Mouse (Mus musculus) neural tube, embryonic 12.5 days (tissue): ENCODE measurements around the gene Nf2. TPM values are rescaled to one million over a fixed set of nuclear protein-coding genes. Genes with fewer than 3 reads are reported as not detected.

Experiments used
- ATAC-seq: fragments of 200-750 bp; cut with Nextera tagmentation; 2 replicates; pipeline ENCODE4 v1.8.0; 2017; ENCODE audit warnings: low read depth, mild to moderate bottlenecking, moderate TSS enrichment, moderate library complexity; ENCODE audit not compliant: low FRiP score
- H3K27ac ChIP-seq: fragments of 300-500 bp; sonication (generic); 2 replicates; pipeline ENCODE4 v1.5.1; 2016
- H3K27me3 ChIP-seq: fragments of 300-500 bp; sonication (generic); replicated peaks from 2 replicates; pipeline ENCODE4 v1.6.1; 2016; ENCODE audit warnings: mild to moderate bottlenecking
- H3K36me3 ChIP-seq: fragments of 300-500 bp; sonication (generic); 2 replicates; pipeline ENCODE4 v1.6.1; 2016; ENCODE audit warnings: mild to moderate bottlenecking
- H3K4me1 ChIP-seq: fragments of 300-500 bp; sonication (generic); 2 replicates; pipeline ENCODE4 v1.6.1; 2016
- H3K4me2 ChIP-seq: fragments of 300-500 bp; sonication (generic); replicated peaks from 2 replicates; pipeline ENCODE4 v1.6.1; 2016; ENCODE audit warnings: mild to moderate bottlenecking
- H3K4me3 ChIP-seq: fragments of 300-500 bp; sonication (generic); 2 replicates; pipeline ENCODE4 v1.5.1; 2016
- H3K9ac ChIP-seq: fragments of 300-500 bp; sonication (generic); 2 replicates; pipeline ENCODE4 v1.6.1; 2016; ENCODE audit warnings: mild to moderate bottlenecking
- H3K9me3 ChIP-seq: fragments of 300-500 bp; sonication (generic); 2 replicates; pipeline ENCODE4 v1.6.1; 2016; ENCODE audit warnings: mild to moderate bottlenecking
- WGBS: fragments of 180-500 bp; shearing (Covaris S2); methylation state at CpG from one replicate; pipeline ENCODE4 v1.1.7; 2016; 5-methylcytosine and 5-hydroxymethylcytosine counted together
- polyA plus RNA-seq: library from polyadenylated mRNA; unstranded; fragments of >200 nt; fragmentation: Nextera tagmentation; extraction: Ambion mirVana; gene quantifications from 2 replicates; pipeline ENCODE4 v1.2.1, GENCODE M21; 2016

Nf2 gene
- polyA plus RNA-seq, 1 experiment from 2014 or later = 78.4 TPM

GRCm38 (mm10) chr11:4861816-4862604 is 12.7 kb upstream of the Nf2 start:
- Histone ChIP-seq H3K4me2 (no peak overlapping the region), H3K27me3 (no peaks in the 10 kb centered on the region), H3K27ac (no peak overlapping the region), H3K4me1 (no peaks in the 10 kb centered on the region), H3K36me3 (no peaks in the 10 kb centered on the region), H3K9me3 (no peaks in the 10 kb centered on the region), H3K9ac (no peak overlapping the region), H3K4me3 (no peak overlapping the region)
- 61% methylated on average over 11 of the region's 11 CpGs for WGBS
- ATAC-seq = no peak

DNA sequence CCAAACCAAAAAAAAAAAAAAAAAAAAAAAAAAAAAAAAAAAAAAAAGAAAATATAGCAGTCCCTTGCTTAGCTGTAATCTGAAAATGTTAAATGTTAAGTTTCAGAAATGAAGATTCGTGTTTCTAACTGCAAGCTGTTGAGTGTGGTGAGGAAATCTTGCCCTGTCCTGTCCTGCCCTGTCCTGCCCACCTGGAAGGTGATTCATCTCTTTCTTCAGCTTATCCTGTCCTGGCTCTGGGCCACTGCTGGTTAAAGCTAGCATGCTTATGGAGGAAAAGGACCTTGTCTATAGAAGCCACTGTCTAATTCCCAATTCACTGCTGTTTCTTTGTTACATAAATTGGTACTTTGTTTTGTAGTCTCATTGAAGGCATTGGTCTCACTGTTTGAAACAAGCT is 11.7 kb upstream of the Nf2 start:
- Histone ChIP-seq H3K27me3 (no peaks in the 10 kb centered on the region), H3K36me3 (no peaks in the 10 kb centered on the region), H3K4me3 (no peak overlapping the region), H3K9me3 (no peaks in the 10 kb centered on the region), H3K27ac (no peak overlapping the region), H3K9ac (no peak overlapping the region), H3K4me2 (no peak overlapping the region), H3K4me1 (no peaks in the 10 kb centered on the region)
- 63% methylated on average over 1 of the region's 1 CpGs for WGBS
- no peak for ATAC-seq

- Histone ChIP-seq H3K27ac (no peak overlapping the region), H3K4me2 (no peak overlapping the region), H3K4me3 (no peak overlapping the region), H3K9ac (no peak overlapping the region), H3K4me1 (no peaks in the 10 kb centered on the region), H3K9me3 (no peaks in the 10 kb centered on the region), H3K36me3 (no peaks in the 10 kb centered on the region), H3K27me3 (no peaks in the 10 kb centered on the region)
- ATAC-seq = no peak
- WGBS = 66% methylated on average over 2 of the region's 2 CpGs
Measured at GRCm38 (mm10) chr11:4858416-4858815, 9.1 kb upstream of the Nf2 start.

GRCm38 (mm10) chr11:4854181-4854580 is 4.8 kb upstream of the Nf2 start:
- Histone ChIP-seq H3K4me1 (no peaks in the 10 kb centered on the region), H3K4me3 (no peak overlapping the region), H3K9ac (no peak overlapping the region), H3K9me3 (no peaks in the 10 kb centered on the region), H3K36me3 (no peaks in the 10 kb centered on the region), H3K4me2 (no peak overlapping the region), H3K27ac (no peak overlapping the region), H3K27me3 (no peaks in the 10 kb centered on the region)
- 86% methylated on average over 5 of the region's 5 CpGs for WGBS
- ATAC-seq = no peak

DNA sequence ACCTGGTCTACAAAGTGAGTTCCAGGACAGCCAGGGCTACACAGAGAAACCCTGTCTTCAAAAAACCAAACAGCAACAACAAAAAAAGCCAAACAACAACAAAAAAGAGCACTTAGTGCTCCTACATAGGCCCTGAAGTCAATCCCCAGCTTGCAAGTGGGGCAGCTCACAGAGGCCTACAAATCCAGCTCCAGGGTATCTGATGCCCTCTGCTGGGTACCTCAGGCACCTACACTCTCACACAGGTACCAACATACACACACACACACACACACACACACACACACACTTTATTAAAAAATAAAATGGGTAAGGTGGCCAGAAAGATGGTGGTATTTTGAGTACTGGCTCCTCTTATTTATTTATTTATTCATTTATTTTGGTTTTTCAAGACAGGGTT is 3.7 kb upstream of the Nf2 start:
- Histone ChIP-seq H3K4me1 (peaks cover 2% of the 10 kb centered on the region), H3K36me3 (no peaks in the 10 kb centered on the region), H3K27ac (no peak overlapping the region), H3K4me3 (no peak overlapping the region), H3K9ac (no peak overlapping the region), H3K4me2 (no peak overlapping the region), H3K27me3 (no peaks in the 10 kb centered on the region), H3K9me3 (no peaks in the 10 kb centered on the region)
- ATAC-seq = no peak

DNA sequence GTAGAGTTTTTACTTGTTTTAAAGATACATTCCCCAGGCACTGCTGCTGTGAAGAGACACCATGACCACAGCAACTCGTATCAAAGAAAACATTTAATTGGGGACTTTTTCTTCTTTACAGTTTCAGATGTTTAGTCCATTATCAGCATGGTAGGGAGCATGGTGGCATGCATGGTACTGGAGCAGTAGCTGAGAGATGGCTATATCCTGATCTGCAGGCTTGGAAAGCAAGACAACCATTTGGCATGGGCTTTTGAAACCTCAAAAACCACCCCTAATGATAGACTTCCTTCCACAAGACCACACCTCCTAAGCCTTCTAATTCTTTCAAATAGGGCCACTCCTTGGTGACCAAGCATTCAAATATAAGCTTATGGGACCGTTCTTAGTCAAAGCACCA is 1.1 kb upstream of the Nf2 start:
- Histone ChIP-seq H3K27ac (no peak overlapping the region), H3K27me3 (no peaks in the 10 kb centered on the region), H3K36me3 (no peaks in the 10 kb centered on the region), H3K9me3 (no peaks in the 10 kb centered on the region), H3K9ac (no peak overlapping the region), H3K4me2 (no peak overlapping the region), H3K4me3 (no peak overlapping the region), H3K4me1 (peaks cover 14% of the 10 kb centered on the region)
- ATAC-seq = no peak
- 93% methylated on average over 2 of the region's 2 CpGs for WGBS

DNA sequence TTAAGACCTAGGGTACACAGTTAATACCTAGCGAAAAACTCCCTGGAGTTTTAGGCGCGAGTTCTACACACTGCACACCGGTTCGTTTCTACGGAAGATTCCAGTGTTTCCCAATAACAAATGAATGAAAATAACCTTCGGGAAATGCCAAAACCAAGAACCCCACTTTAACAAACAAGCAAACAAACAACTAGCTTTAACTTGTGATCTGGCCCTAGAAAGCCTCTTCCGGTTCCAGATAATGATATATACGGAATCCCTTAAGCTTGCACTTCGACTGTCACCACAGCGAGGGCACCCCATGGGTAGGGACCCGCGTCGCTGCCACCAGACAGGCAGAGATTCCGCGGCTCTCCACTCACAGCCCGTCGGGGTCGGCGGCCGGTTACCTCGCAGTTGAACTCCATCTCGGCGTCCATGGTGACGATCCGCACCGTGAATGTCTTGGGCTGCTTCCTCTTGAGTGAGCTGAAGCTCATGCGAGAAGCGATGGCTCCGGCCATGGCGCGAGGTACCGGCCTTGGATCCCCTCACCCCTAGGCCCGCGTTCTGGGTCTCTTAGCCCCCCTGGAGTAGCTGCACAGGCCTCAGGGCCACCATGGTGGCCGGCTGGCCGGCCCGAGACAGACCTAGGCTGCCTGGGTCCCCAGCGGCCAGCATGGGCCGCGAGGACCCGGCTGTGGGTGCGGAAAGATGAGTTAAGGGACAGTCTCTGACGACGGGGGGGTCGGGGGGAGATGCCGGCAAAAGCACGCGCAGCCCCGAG is 670 bp downstream of the Nf2 start:
- Histone ChIP-seq H3K9ac (peak overlapping the region; percentile 87), H3K4me2 (peak overlapping the region; percentile 63), H3K4me1 (peaks cover 14% of the 10 kb centered on the region), H3K4me3 (peak overlapping the region; percentile 77), H3K9me3 (no peaks in the 10 kb centered on the region), H3K27me3 (no peaks in the 10 kb centered on the region), H3K27ac (peak overlapping the region; percentile 44), H3K36me3 (no peaks in the 10 kb centered on the region)
- peak; percentile 72 for ATAC-seq
- 2% methylated on average over 50 of the region's 50 CpGs for WGBS

GRCm38 (mm10) chr11:4840942-4841526 is 8.3 kb downstream of the Nf2 start:
- 90% methylated on average over 3 of the region's 3 CpGs for WGBS

DNA sequence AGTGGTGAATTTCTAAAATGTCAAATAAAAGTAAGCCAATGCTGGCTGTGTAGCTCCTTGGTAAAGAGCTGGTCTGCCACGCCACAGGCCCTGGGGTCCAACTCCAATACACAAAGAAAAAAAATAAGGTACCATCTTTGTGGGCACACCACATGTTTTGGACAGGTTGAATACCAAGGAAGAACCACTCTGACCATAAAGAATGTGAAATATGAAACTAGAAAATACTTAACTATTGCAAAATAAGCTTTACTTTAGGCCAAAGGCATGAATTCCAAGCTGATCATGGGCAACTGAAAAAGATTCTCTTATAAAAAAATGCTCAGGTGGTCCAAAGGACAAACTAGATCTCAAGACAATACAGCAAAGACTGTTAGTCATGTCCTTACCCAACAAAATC is 11.1 kb downstream of the Nf2 start:
- H3K36me3 ChIP-seq = no peaks in the 10 kb centered on the region
- no peak overlapping the region for H3K9ac ChIP-seq
- H3K4me3 ChIP-seq = no peak overlapping the region
- no peaks in the 10 kb centered on the region for H3K9me3 ChIP-seq
- H3K27me3 ChIP-seq = no peaks in the 10 kb centered on the region
- no peak overlapping the region for H3K4me2 ChIP-seq
- H3K4me1 ChIP-seq = no peaks in the 10 kb centered on the region
- no peak for ATAC-seq
- WGBS = 92% methylated on average over 1 of the region's 1 CpGs
- H3K27ac ChIP-seq = no peak overlapping the region

More at GRCm38 (mm10) chr11:4840942-4841526, 8.3 kb downstream of the Nf2 start:
- no peak for ATAC-seq
- Histone ChIP-seq H3K36me3 (no peaks in the 10 kb centered on the region), H3K4me2 (no peak overlapping the region), H3K4me1 (no peaks in the 10 kb centered on the region), H3K9me3 (no peaks in the 10 kb centered on the region), H3K27me3 (no peaks in the 10 kb centered on the region), H3K27ac (no peak overlapping the region), H3K9ac (no peak overlapping the region), H3K4me3 (no peak overlapping the region)

- Histone ChIP-seq H3K4me3 (no peak overlapping the region), H3K9ac (no peak overlapping the region), H3K9me3 (no peaks in the 10 kb centered on the region), H3K4me1 (no peaks in the 10 kb centered on the region), H3K27me3 (no peaks in the 10 kb centered on the region), H3K4me2 (no peak overlapping the region), H3K27ac (no peak overlapping the region), H3K36me3 (no peaks in the 10 kb centered on the region)
- no peak for ATAC-seq
- WGBS = 81% methylated on average over 5 of the region's 5 CpGs
Measured at GRCm38 (mm10) chr11:4837342-4837741, 12.0 kb downstream of the Nf2 start.

GRCm38 (mm10) chr11:4836755-4837154 is 12.6 kb downstream of the Nf2 start:
- Histone ChIP-seq H3K27me3 (no peaks in the 10 kb centered on the region), H3K36me3 (no peaks in the 10 kb centered on the region), H3K9ac (no peak overlapping the region), H3K27ac (no peak overlapping the region), H3K9me3 (no peaks in the 10 kb centered on the region), H3K4me3 (no peak overlapping the region), H3K4me2 (no peak overlapping the region), H3K4me1 (no peaks in the 10 kb centered on the region)
- WGBS = 68% methylated on average over 6 of the region's 6 CpGs
- ATAC-seq = no peak

GRCm38 (mm10) chr11:4835436-4835835 is 13.9 kb downstream of the Nf2 start:
- Histone ChIP-seq H3K4me3 (no peak overlapping the region), H3K9me3 (no peaks in the 10 kb centered on the region), H3K27me3 (no peaks in the 10 kb centered on the region), H3K9ac (no peak overlapping the region), H3K36me3 (no peaks in the 10 kb centered on the region), H3K4me1 (no peaks in the 10 kb centered on the region), H3K4me2 (no peak overlapping the region), H3K27ac (no peak overlapping the region)
- WGBS = 83% methylated on average over 6 of the region's 6 CpGs
- no peak for ATAC-seq
